Mouse (Mus musculus): Measurements from ENCODE around the gene Ccdc173.
"Not testable (repeated sequence)": the region's sequence is repeated elsewhere in the genome, so short reads cannot be mapped to it uniquely, and the experiment has no call there.

Ccdc173 gene

GRCm38 (mm10) chr2:69789429-69790069 lies at the start of gene Ccdc173, which contains the start of gene Phospho2:
Gene Ccdc173, minus strand, starts transcription at chr2:69789575.
Gene Phospho2, plus strand, starts transcription at chr2:69789623.
- peak; percentile 99 for DNase-seq

DNA sequence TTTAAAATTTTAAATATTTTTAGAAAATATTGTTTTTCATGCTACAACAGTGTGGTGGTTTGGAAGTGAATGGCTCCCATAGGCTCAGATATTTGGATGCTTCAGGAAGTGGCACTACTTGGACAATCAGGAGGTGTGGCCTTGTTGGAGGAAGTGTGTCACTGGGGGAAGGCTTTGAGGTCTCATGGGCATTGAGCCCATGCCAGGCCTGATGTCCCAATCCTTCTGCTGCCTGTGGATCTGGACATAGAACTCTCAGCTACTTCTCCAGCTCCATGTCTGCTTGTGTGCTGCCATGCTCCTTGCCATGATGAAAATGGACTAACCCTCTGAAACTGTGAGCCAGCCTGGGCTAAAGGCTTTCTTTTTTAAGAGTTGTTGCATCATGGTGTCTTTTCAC lies 49.3 kb upstream of the Ccdc173 start:
- no peak for DNase-seq

DNA sequence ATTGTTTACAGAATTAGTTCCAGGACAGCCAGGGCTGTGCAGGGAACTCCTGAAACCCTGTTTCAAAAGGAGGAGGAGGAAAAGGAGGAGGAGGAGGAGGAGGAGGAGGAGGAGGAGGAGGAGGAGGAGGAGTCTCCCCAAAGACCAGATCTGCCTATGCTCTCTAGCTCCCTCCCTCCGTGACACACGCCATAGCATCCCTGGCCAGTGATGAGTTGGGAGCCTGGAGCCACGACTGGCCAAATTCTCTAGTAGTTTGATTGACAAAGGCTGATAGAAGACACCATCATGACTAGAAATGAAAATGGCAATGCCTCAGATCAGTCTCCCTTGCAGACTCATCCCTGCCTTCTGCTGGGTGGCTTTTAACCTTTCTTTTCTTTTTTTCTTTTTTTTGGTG lies 48.6 kb upstream of the Ccdc173 start:
- no peak for DNase-seq

DNA sequence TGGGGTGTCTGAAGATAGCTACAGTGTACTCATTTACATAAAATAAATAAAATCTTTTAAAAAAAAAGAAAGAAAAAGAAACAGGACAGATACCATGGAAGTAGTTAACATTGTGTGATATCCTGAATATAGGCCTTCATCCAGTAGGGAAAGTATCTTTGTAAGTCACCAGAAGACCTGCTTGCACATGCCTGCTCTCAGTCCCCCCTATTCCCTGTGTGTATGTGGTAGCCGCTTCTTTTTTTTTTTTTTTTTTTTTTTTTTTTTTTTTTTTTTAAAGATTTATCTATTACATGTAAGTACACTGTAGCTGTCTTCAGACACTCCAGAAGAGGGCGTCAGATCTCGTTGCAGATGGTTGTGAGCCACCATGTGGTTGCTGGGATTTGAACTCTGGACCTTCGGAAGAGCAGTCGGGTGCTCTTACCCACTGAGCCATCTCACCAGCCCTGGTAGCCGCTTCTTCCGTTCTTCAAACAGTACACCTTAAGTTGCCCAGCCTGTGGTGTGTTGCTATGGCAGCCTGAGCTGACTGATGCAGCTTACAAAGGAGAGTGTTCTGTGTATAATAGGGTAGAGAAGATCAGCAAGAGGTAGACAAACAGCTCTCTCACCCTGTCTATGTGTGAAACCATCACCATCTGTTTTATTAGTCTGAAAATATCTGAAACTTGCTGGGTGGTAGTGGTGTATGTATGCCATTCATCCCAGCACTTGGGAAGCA lies 48.0 kb upstream of the Ccdc173 start:
- DNase-seq, result no peak

DNA sequence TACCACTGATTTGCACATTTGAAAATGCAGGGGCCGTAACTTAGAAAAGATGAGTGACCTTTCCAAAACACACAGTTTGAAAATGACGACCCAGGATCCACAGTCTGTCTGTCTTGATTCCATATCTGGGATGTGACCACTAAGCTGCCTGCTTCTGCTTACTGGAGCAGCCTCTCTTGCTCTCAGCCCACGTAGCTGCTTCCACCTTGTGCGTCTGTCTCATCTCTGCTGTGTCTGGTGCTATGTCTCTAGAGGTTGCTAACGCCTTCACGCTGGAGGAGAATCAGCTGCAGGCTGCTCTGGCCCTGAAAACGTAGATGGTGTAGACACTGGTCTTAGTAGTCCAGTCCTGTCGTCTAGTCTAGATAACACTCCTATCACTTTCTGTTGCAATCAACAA lies 40.7 kb upstream of the Ccdc173 start:
- no peak for DNase-seq

- no peak for DNase-seq
Measured at GRCm38 (mm10) chr2:69829680-69830079, 40.3 kb upstream of the Ccdc173 start.

DNA sequence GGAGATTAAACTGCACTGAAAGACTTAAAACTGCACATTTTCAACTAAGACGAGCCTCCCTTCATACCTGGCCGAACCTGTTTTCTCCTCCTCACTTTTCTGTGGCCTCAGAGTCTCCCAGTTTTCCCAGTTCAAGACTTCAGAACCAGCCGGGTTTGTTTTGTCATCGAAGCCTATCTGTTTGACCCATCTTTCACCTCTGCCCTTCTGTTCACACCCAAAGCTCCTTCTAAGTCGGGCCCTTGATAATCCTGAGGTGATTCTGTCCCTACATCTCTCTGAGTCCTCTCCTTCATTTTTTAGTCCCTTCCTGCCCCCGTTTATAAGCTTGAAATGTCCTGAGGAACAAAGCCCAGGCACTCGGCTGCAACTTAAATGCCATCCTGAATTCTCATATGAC lies 38.7 kb upstream of the Ccdc173 start:
- DNase-seq, result no peak

GRCm38 (mm10) chr2:69826380-69826779 lies 37.0 kb upstream of the Ccdc173 start:
- DNase-seq, result no peak

- DNase-seq, result no peak
Measured at GRCm38 (mm10) chr2:69825898-69826297, 36.5 kb upstream of the Ccdc173 start.

DNA sequence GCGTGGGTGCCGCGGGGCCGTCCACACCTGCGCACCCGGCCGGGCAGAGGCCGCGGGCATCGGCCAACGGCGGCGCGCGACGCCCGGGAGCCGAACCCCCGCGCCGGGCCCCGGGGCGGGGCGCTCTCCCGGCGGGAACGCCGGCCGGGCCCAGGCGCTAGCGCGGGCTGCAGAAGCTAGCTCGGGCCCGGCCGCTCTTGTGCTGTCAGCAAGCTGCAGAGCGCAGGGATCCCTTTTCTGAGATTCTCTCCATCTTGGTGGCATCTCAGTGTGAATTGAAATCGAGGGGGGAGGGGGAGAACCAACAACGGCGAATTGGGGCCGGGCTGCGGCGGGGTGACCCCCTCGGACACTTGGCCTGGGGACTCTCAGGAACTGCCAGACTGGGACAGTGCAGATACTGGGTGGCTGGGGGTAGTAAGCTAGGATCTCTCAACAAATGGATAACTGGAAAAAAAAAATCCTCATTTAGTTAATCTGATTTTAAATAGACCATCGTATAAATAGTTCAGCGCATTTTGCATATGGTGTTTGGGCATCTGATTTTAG lies 33.8 kb upstream of the Ccdc173 start:
- no peak for DNase-seq

DNA sequence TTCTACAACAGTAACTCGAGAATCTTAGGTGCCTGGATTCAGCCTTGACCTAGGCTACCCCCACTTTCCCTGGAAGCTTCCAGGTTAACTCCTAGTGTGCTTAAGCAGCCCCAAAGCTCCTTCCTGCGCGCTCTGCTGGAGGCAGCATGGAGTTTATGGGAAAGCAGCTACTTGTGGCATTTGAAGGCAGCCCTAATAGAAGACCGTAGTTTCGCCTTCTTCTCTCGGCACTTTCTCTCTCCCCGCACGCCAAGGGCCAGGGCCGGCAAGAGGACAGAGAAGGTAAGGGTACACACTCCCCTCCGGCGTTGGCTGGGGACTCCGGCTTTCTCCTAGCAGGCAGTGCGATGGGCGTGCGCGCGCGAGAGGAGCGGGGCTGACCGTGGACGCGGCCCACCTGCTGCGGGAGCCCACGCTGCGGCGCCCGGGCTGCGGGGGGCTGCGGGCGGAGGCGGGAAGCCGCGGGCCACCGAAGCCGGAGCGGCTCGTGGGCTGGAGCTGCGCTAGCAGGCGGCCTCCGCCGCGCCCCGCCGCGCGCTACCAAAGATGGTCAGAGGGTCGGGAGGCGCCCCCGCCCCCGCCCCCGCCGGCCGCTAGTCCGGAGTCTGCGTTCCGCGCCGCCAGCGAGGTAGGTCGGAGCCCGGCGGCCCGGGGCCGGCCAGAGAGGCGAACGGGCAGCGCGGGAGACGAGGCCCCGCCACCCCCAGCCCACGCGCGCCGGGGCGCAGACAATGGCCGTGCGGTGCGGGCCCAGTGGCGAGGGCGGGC lies 33.2 kb upstream of the Ccdc173 start:
- DNase-seq, result peak; percentile 65

DNA sequence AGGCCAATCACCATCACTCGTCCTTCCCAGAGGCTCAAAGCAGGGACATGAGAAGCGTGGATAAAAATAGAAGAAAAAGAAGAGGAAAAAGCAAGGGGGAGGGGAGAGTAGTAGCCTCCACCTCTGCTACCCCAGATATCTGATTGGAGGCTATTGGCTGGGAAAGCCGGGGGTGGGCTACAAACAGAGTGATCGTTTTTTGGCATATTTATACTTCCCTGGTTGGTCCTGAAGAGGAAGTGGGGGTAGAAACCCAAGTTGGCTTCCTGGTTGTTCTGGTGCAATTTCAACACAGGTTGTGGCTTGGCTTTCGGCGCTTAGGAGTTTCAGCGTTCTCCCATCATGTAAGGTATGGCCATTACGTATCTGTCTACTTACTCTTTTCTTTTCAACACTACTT lies 32.3 kb upstream of the Ccdc173 start, which contains the start of gene Klhl23:
TSS of gene Klhl23 (plus strand) at position 234 of the 400 bp plus-strand sequence.
- no peak for DNase-seq

DNA sequence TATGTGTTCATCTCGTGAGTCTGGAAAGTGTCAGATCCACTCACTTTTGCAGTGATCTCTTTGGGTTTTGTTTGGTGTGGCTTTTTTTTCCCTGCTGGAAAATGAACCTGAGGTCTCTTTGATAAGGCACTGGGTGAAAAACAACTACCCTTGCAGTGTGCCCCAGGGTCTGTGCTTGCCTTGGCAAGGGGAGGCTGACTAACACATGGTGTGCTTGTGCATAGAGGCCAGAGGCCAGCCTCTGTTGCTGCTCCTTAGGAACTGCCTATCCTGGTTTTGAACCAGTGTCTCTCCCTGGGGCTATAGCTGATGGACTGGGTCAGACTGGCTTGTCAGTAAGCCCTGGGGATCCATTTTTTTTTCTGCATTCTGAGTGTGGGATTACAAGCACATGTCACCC lies 30.8 kb upstream of the Ccdc173 start:
- DNase-seq, result no peak

GRCm38 (mm10) chr2:69818350-69819085 lies 29.1 kb upstream of the Ccdc173 start:
- no peak for DNase-seq

DNA sequence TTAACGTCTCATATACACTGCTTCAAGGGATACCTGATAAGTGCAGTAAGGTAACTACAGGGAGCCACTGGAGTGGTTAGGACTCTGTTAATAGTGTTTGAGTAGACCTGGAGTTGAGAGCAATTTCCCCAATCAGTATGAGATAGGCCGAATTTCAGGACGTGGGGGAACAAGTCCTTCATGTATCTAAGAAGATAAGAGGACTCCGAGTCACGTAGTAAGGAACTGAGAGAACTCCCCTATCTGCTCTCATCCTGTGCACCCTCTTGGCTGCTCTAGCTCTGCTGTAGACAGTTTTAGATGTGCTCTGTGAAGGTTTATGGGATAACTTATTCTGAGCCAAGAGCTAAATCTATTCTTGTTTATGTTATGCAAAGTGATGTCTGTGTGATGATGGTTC lies 27.2 kb upstream of the Ccdc173 start:
- no peak for DNase-seq

DNA sequence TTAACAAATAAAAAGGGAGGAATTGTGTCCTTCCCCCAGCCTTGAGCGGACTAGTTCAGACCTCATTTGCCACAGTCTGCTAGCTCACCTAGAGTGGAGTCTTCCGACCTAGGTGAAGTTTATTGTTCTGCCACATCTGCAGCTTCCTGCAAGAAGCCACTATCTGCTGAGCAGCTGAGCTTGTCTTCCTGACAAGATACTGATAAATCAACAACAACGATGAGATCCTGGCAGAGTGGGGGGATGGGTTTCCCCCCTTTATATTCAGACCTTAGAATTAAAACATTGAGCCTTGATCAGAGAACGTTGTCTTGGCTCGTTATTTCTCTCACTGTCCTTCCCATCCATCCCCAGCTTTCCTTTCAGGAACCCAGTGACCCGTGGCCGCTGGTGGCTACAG lies 22.0 kb upstream of the Ccdc173 start:
- DNase-seq, result not testable (repeated sequence)

GRCm38 (mm10) chr2:69810169-69810568 lies 20.8 kb upstream of the Ccdc173 start:
- DNase-seq, result no peak

- not testable (repeated sequence) for DNase-seq
Measured at GRCm38 (mm10) chr2:69804663-69805062, 15.3 kb upstream of the Ccdc173 start.

GRCm38 (mm10) chr2:69803756-69804155 lies 14.4 kb upstream of the Ccdc173 start:
- DNase-seq, result no peak

GRCm38 (mm10) chr2:69802911-69803312 lies 13.5 kb upstream of the Ccdc173 start:
- DNase-seq, result peak; percentile 92

GRCm38 (mm10) chr2:69790722-69791121 lies 1.3 kb upstream of the Ccdc173 start:
- no peak for DNase-seq

- peak; percentile 91 for DNase-seq
Measured at GRCm38 (mm10) chr2:69790285-69790684, 910 bp upstream of the Ccdc173 start.

GRCm38 (mm10) chr2:69788974-69789373 lies 401 bp downstream of the Ccdc173 start:
- no peak for DNase-seq

Measured in thymus, postnatal 4 days (tissue).